Mouse (Mus musculus): ENCODE measurements around the gene Pxylp1. TPM values are rescaled to one million over a fixed set of nuclear protein-coding genes. Genes with fewer than 3 reads are reported as not detected.

Gene Pxylp1
- total RNA-seq, 1 experiment from 2014 or later: 8.5 TPM

DNA sequence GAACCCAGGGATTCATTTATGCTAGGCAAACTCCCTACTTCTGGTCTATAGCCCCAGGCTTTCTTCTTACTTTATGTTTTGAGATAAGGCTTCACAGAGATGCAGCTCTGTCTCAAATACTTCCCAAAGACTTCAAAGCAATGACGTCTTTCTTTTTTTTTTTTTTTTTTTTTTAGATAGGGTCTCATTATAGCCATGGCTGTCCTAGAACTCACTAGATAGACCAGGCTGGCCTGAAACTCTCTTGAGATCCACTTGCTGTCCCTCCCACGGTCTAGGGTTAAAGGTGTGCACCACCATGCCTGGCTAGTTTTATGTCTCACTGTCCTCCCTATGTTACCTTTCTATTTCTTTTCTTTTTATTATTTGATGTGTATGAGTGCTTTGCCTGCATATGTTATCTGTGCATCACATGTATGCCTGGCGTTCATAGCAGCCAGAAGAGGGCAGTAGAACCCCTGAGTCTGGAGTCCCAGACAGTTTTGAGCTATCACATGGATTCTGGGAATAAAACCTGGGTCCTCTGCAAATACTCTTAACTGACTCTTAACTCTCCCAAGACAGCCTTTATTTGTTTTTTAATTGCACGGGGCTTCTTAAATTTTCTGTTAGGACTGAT, 102.0 kb downstream of the Pxylp1 start:
- ATAC-seq (replicated peaks; ENCODE audit: insufficient number of reproducible peaks, low FRiP score, low TSS enrichment, poor library complexity, severe bottlenecking): no peak

DNA sequence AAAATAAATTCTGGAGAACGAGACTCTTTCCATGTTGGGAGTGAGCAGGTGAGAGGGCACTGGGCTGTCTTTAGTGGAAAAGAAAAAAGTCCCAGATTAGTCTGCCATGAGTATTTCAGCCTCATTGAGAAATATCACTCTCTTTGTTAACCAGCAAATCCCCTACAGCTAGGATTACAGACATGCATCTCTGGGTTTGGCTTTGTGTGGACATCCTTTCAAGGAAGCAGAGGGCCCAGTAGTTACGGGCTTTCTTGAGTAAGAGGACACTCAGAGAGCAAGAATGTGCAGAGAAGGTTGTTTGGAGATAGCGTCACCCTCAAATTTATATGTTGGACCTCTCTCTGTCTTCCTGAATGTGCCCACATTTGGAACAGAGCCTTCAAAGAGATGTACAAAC, 102.6 kb downstream of the Pxylp1 start:
- ATAC-seq (replicated peaks; ENCODE audit: insufficient number of reproducible peaks, low FRiP score, low TSS enrichment, poor library complexity, severe bottlenecking): no peak

DNA sequence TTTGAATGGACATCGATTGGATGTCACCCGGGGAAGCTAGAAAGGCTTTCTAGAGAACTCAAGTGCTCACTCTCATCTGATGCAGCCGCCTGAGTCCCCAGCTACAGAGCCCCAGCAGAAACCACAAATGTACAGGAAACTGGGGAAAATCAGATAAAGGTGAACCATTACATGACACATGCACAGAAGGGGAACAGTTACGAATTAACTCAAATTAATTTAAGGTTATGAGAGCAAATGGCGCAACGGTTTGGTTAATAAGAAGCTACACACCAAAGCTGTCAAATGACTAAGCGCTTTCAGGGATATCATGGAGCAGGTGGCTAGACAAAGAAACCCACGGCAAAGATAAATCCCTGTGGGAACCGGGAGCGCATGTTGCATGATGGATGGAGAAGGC, 104.7 kb downstream of the Pxylp1 start:
- no peak for ATAC-seq (replicated peaks; ENCODE audit: insufficient number of reproducible peaks, low FRiP score, low TSS enrichment, poor library complexity, severe bottlenecking)

DNA sequence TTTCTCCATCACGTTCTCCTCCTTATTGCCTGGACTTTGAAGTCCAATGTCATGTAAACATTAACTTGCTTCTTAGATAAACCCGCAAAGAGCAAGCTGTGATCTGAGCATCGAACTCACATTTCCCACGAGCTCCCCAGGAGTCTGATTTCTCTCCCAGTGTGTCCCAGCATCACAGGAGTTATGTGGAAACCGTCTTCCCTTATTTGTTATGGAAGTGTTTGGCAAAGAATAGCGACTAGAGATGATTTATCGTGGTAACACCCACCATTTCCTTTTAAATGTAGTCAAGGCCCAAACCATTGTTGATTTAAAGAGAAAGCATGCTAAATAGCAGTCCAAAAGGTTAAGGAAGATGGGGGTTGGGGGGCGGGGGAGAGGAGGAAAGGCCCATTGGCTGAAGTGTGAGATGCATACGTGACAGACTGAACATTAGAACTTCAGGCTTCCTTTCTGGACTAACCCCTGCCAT, 106.6 kb downstream of the Pxylp1 start:
- ATAC-seq (replicated peaks; ENCODE audit: insufficient number of reproducible peaks, low FRiP score, low TSS enrichment, poor library complexity, severe bottlenecking): no peak

DNA sequence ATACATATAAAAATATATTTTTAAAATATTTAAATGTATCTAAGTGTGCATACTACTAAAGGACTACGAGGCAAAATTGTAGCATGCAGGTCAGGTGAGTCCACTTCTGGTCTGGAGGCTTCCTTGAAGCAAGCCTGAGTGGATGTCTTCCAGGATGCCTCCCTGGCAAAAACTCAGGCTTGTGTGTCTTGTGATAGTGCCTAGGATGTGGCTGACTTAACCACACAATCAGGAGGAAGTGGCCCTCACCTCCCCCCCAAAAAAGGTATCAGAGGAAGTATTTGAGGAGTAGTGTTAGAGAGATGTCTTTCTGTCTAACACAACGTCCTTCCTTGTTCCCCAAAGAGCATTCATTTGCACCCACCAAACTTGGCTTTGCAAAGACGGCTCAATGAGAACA, 107.3 kb downstream of the Pxylp1 start:
- no peak for ATAC-seq (replicated peaks; ENCODE audit: insufficient number of reproducible peaks, low FRiP score, low TSS enrichment, poor library complexity, severe bottlenecking)

DNA sequence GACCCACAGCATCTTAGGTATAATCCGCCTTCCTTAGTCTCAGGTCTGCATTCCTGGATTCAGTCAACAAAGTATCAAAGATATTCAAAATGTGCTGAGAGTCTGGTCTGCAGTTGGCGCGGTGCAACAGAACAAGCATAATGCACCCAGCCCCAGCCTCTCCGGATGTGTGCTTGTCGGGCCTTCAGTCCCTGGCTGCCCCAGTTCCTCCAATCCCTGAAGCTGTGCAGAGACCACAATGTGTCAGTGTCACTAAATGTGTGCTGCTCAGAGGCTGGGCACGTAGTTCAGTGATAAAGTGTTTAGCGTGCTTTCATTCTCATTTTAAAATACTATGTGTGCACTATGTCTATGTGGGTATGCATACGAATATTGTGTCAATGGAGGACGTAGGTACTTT, 108.8 kb downstream of the Pxylp1 start:
- ATAC-seq (replicated peaks; ENCODE audit: insufficient number of reproducible peaks, low FRiP score, low TSS enrichment, poor library complexity, severe bottlenecking): no peak

DNA sequence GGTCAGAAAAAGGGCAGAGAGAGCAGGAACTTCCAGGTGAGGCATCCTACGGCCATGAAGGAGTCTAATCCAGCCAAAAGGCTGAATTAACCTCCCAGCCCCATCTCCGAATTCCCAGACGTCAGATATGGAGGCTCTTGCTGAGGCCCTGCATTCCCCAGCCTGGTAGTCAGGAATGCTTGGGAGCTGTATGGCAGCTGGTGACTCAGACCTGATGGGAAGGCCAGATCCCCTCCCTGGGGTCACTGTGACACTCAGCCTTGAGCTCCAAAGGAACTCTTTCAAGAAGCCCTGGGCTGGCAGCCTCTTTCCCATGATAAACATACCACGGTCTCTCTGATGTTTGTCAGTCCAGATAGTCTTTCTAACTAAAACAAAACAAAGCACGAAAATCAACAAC, 109.2 kb downstream of the Pxylp1 start:
- ATAC-seq (replicated peaks; ENCODE audit: insufficient number of reproducible peaks, low FRiP score, low TSS enrichment, poor library complexity, severe bottlenecking): no peak

DNA sequence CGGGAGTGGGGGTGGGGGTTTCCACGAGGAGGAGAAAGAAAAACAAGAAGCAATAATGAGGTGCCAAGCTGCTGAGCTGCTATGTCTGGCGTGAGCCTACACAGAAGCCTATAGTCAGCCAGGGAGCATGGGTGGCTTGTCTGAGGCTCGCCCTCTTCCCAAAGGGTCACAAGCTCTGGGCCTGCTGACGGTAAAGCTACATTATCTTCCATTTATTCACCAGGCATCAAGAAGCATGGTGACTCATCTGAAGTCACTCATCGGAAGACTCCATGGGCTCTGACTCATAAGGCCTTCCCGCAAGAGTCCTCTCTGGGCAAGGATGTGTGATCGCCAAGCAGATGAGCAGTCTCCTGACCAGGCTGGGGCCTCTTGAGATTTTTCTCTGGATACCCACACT, 110.4 kb downstream of the Pxylp1 start:
- ATAC-seq (replicated peaks; ENCODE audit: insufficient number of reproducible peaks, low FRiP score, low TSS enrichment, poor library complexity, severe bottlenecking): no peak

Other genes with a start within 250 kb of the Pxylp1 start
- gene Zbtb38, start 139.8 kb downstream of the Pxylp1 start, total RNA-seq (2017): 25.0 to 52.6 TPM (median 30.4 TPM) in 3 replicates
- gene Spsb4, start 126.2 kb upstream of the Pxylp1 start, total RNA-seq (2017): not detected in 3 replicates
- gene Slc25a36, start 218.5 kb upstream of the Pxylp1 start, total RNA-seq (2017): 80.7 to 89.0 TPM (median 86.6 TPM) in 3 replicates